Mouse (Mus musculus) heart, adult 2 months (tissue): ENCODE data around the gene AB124611. TPM values are rescaled to one million over a fixed set of nuclear protein-coding genes. Genes with fewer than 3 reads are reported as not detected.

Source experiments
- DNase-seq, 2 experiments: peaks; one replicate each; pipeline ENCODE4 v3.0.0; 2021
- H3K27ac ChIP-seq: fragments of 200-600 bp; 2 replicates; pipeline ENCODE4 v1.8.1; 2022
- H3K27me3 ChIP-seq: fragments of 200-500 bp; 2 replicates; pipeline ENCODE4 v1.6.1; 2012; ENCODE audit warnings: mild to moderate bottlenecking, low read length, inconsistent platforms, mixed read lengths; ENCODE audit not compliant: control insufficient read depth, insufficient read depth
- H3K36me3 ChIP-seq: fragments of 200-500 bp; 2 replicates; pipeline ENCODE4 v1.6.1; 2012; ENCODE audit warnings: low read length, inconsistent platforms; ENCODE audit not compliant: control insufficient read depth, insufficient read depth
- H3K4me1 ChIP-seq: fragments of 200-500 bp; 2 replicates; pipeline ENCODE4 v1.6.1; 2011; ENCODE audit warnings: low read length; ENCODE audit not compliant: control insufficient read depth, insufficient read depth
- H3K4me3 ChIP-seq: fragments of 200-600 bp; 2 replicates; pipeline ENCODE4 v1.8.1; 2022
- H3K79me2 ChIP-seq: fragments of 200-500 bp; replicated peaks from 2 replicates; pipeline ENCODE4 v1.6.1; 2012; ENCODE audit warnings: mild to moderate bottlenecking, inconsistent platforms, low read length, moderate library complexity, mixed read lengths; ENCODE audit not compliant: control insufficient read depth, insufficient read depth
- H3K9ac ChIP-seq: fragments of 200-500 bp; 2 replicates; pipeline ENCODE4 v1.6.1; 2012; ENCODE audit warnings: low read depth, mild to moderate bottlenecking, control low read depth, inconsistent platforms, low read length, mixed read lengths
- CTCF ChIP-seq: fragments of 200-600 bp; IDR thresholded peaks from 2 replicates; pipeline ENCODE4 v1.8.1; 2022; ENCODE audit warnings: antibody characterized with exemption, mild to moderate bottlenecking, moderate library complexity
- EP300 ChIP-seq: fragments of 200-500 bp; IDR thresholded peaks from 2 replicates; pipeline ENCODE4 v1.6.1; 2011; ENCODE audit warnings: low read depth, low read length, control low read depth; ENCODE audit not compliant: insufficient read depth
- POLR2A ChIP-seq: fragments of 200-500 bp; IDR thresholded peaks from 2 replicates; pipeline ENCODE4 v1.6.1; 2011; ENCODE audit warnings: mild to moderate bottlenecking, low read depth, low read length, control low read depth; ENCODE audit not compliant: insufficient read depth
- WGBS: fragments of 180-500 bp; shearing (Covaris S2); methylation state at CpG from one replicate; pipeline ENCODE4 v1.1.7; 2018; 5-methylcytosine and 5-hydroxymethylcytosine counted together
- intact Hi-C: fragments of 180-260 bp; cut with DNase I; formaldehyde crosslinking; loops from one replicate; pipeline ENCODE4 v1.15.1; 2025
- polyA plus RNA-seq: library from polyadenylated mRNA; depleted of rRNA; stranded (reverse); fragments of >200 nt; gene quantifications from 2 replicates; pipeline ENCODE4 v1.2.3, GENCODE M21; 2012
- total RNA-seq, 2 experiments: library from RNA; stranded (reverse); gene quantifications; 2 replicates each; pipeline ENCODE4 v1.2.3; 2021

The AB124611 gene
- total and polyA plus RNA-seq, 3 experiments = 1.4 to 2.4 (median 1.5) TPM

DNA sequence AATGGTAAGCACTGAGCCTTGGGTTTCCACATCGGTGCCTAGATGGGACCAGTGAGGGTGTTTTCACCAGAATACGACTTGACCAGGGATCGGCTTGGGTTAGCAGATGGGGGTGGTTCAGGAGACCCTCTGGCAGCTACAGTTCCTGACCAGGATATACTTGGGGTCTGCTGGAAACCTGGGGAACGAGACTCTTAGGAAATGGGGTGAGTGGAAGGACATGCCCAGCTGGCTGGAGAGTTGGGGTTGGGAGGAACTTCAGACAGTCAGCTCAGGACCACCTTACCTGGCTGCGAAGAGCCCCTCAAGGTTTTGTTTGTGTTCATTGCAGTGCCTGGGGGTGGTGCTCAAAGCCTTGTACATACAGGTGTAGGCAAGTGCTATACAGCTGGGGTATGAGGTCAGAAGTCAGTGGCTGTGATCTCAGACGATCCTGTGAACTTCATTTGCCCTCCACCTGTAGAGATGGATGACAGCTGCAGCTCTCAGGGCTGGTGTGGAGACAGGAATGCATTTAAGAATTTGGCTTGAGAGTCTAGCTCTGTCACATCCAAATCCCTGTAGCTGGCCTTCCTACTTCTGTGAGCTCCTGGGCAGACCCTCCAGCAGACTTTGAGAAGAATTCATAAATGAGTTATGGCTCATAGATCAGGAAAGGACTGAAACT is 27.8 kb downstream of the AB124611 start:
- peaks cover 12% of the 10 kb centered on the region for H3K4me1 ChIP-seq
- no peaks in the 10 kb centered on the region for H3K36me3 ChIP-seq
- no peak for TF ChIP-seq CTCF
- TF ChIP-seq EP300 = no peak
- no peak for TF ChIP-seq POLR2A
- WGBS = 83% methylated on average over 6 of the region's 6 CpGs
- no peaks in the 10 kb centered on the region for H3K79me2 ChIP-seq
- H3K27ac ChIP-seq = no peak overlapping the region
- intact Hi-C loops = no loop called here
- no peak overlapping the region for H3K9ac ChIP-seq
- H3K27me3 ChIP-seq = no peaks in the 10 kb centered on the region
- H3K4me3 ChIP-seq = no peak overlapping the region
- DNase-seq = no peak

DNA sequence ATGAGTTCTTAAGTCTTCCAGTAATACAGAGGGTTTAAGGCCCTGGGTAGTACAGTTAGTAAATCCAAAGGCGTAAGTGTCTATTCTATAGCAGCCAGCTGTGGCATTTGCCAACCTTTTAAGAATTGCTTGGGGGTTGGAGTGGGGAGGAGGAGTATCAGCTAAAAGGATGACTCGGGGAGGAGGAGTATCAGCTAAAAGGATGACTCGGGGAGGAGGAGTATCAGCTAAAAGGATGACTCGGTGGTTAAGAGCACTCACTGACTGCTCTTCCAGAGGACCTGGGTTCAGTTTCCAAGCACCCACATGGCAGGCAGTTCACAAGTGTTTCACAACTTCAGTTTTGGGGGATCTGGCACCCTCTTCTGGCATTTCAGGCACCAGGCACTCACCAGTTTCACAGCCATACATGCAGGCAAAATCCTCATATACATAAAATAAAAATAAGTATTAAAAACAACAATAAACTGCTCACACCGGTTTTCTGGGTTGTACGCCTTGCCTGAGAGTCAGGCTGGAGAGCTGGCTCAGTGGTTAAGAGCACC is 29.3 kb downstream of the AB124611 start:
- Histone ChIP-seq H3K27ac (no peak overlapping the region), H3K4me1 (peaks cover 14% of the 10 kb centered on the region), H3K9ac (no peak overlapping the region), H3K27me3 (no peaks in the 10 kb centered on the region), H3K79me2 (no peaks in the 10 kb centered on the region; the same call in 1 of the 2 replicates), H3K4me3 (no peak overlapping the region), H3K36me3 (no peaks in the 10 kb centered on the region)
- TF ChIP-seq CTCF = no peak
- no peak for TF ChIP-seq POLR2A
- TF ChIP-seq EP300 = no peak
- intact Hi-C loops = no loop called here
- WGBS = 89% methylated on average over 6 of the region's 6 CpGs
- DNase-seq = no peak

DNA sequence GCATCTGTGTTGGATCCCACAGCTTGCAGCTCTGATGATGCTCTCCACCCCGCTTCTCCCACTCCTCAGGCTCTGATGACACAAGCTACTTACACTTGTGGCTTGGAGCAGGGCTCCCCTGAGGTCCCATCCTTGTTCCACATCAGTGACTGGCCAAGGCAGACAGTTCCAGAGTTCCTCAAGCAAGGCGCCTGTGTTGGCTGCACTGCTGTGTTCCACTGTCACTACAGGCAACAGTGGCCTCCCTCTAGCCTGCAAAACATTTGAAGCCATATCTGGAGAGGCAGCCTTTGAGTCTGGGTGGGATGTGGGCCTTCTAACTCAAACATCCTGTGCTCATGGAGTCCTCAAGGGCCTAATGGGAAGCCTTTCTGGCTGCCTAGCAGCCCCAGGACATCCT is 31.0 kb downstream of the AB124611 start:
- Histone ChIP-seq H3K79me2 (no peaks in the 10 kb centered on the region; the same call in 1 of the 2 replicates), H3K4me1 (peaks cover 14% of the 10 kb centered on the region), H3K27me3 (no peaks in the 10 kb centered on the region), H3K27ac (no peak overlapping the region), H3K36me3 (no peaks in the 10 kb centered on the region), H3K4me3 (no peak overlapping the region), H3K9ac (no peak overlapping the region)
- intact Hi-C loops = no loop called here
- 67% methylated on average over 2 of the region's 2 CpGs for WGBS
- no peak for TF ChIP-seq CTCF
- TF ChIP-seq EP300 = no peak
- TF ChIP-seq POLR2A = no peak
- DNase-seq = no peak

DNA sequence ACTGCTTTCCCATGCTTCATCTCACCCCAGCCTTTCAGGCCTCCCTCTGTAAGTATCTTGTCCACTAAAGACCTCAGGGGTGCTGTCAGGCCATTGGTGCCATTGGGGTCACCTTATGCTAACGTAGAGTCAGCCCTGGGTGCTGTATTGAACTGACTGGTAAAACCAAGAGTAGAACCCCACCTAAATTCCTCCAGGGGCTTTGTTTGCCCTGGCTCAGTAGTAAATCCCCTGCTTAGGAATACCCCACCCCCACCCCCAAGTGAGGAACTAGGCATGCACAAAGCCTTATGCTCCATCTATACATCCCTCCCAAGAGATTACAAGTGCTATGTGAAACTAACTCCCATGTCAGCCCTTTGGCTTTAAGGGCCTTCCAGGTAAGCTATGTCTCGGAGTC is 31.6 kb downstream of the AB124611 start:
- no peak for DNase-seq
- Histone ChIP-seq H3K4me3 (no peak overlapping the region), H3K27ac (no peak overlapping the region), H3K79me2 (no peaks in the 10 kb centered on the region; the same call in 1 of the 2 replicates), H3K4me1 (peaks cover 14% of the 10 kb centered on the region), H3K27me3 (no peaks in the 10 kb centered on the region), H3K36me3 (no peaks in the 10 kb centered on the region), H3K9ac (no peak overlapping the region)
- TF ChIP-seq EP300 (no peak), CTCF (no peak), POLR2A (no peak)
- WGBS = 94% methylated on average over 2 of the region's 2 CpGs
- intact Hi-C loops = no loop called here

DNA sequence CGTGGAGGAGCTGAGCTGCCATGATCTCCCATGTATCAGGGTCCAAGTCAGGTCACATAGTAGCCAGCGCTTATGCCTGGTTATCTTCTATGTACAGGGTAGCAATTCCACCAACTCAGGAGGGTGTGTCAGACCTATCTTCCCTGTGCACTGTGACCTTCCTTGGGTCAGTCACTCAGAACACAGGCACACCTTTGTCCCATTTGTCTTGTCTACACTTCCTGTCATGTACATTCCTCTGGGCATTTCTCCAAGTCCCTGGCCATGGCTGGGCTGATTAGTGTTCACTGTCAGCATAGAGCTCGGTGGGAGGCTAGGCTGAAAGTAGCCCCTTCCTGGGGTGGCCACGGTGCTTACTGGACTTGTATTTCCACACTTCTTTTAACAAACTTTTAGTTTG is 32.4 kb downstream of the AB124611 start:
- H3K4me1 ChIP-seq = peaks cover 14% of the 10 kb centered on the region
- DNase-seq = no peak
- TF ChIP-seq CTCF (no peak), EP300 (no peak), POLR2A (no peak)
- intact Hi-C loops = no loop called here
- WGBS = 28% methylated on average over 4 of the region's 4 CpGs
- no peaks in the 10 kb centered on the region for H3K27me3 ChIP-seq
- no peak overlapping the region for H3K27ac ChIP-seq
- H3K36me3 ChIP-seq = no peaks in the 10 kb centered on the region
- H3K9ac ChIP-seq = no peak overlapping the region
- H3K79me2 ChIP-seq = no peaks in the 10 kb centered on the region; the same call in 1 of the 2 replicates
- no peak overlapping the region for H3K4me3 ChIP-seq

DNA sequence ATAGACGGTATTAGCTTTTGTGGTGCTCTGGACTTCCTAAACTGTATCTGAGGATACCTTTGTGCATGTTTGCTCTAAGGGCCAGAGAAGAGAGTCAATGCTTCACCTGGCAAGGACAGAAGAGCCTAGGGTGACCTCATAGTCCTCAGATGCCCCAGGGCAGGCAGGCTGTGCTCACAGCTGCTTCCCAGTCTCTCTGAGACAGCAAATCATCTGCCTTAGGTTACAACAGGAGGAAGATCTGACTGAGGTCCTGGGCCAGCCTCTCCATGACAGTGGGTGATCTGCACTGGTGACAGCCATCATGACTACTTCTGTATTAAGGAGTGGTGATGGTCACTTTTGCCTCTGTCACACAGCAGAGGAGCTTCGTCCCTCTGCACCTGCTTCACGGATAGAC is 33.2 kb downstream of the AB124611 start:
- no peak overlapping the region for H3K4me3 ChIP-seq
- no peaks in the 10 kb centered on the region for H3K27me3 ChIP-seq
- no peak for DNase-seq
- no peaks in the 10 kb centered on the region; the same call in 1 of the 2 replicates for H3K79me2 ChIP-seq
- intact Hi-C loops = no loop called here
- TF ChIP-seq POLR2A (no peak), CTCF (no peak), EP300 (no peak)
- H3K36me3 ChIP-seq = no peaks in the 10 kb centered on the region
- no peak overlapping the region for H3K27ac ChIP-seq
- peaks cover 14% of the 10 kb centered on the region for H3K4me1 ChIP-seq
- 93% methylated on average over 3 of the region's 3 CpGs for WGBS
- H3K9ac ChIP-seq = no peak overlapping the region
